Mouse (Mus musculus): ENCODE results near the gene Olfr251.
"Not testable (repeated sequence)": the region's sequence is repeated elsewhere in the genome, so short reads cannot be mapped to it uniquely, and the experiment has no call there.

The Olfr251 gene

DNA sequence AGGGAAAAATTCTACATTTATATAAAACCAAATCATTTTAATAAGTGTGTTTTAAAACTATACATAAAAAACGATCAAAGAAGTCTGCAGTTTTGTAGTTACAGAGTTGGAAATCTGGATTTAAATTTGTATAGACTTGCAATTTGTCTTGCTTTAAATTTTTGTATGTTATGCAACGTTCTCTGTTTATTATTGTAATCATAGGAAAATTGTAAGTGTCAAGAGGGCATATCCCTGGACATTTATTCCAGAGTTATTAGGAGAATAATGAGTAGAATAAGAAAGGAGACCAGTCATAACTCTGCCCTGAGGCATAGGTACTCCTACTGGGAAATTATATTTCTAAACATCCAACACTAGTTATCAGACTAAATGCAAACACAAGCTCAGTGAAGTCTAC is at the start of gene Olfr251:
TSS of gene Olfr251 (plus strand) at position 301 of the 400 bp plus-strand sequence.
- no peak for DNase-seq (ENCODE audit: low read depth, low spot score)

DNA sequence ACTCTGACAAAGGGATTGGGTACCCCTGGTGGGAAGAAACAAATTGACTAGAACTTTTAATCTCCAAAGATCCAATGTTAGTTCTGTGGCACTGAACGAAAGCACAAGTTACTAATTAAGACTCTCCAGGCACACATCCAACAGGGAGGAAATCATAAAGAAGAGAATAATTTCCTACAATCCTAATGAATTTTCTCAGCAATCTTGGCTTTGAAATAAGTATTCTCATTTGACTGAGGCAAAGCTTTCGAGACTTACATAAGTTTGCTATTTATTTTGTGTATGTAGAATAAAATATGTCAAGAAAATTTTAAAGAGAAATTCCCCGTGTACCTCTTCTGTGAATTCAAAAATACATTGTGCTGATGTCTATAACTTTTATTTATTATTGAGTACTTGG is 48.1 kb upstream of the Olfr251 start, which contains the start of gene Olfr25:
TSS of gene Olfr25 (plus strand) at position 301 of the 400 bp plus-strand sequence.
- no peak for DNase-seq (ENCODE audit: low read depth, low spot score)

DNA sequence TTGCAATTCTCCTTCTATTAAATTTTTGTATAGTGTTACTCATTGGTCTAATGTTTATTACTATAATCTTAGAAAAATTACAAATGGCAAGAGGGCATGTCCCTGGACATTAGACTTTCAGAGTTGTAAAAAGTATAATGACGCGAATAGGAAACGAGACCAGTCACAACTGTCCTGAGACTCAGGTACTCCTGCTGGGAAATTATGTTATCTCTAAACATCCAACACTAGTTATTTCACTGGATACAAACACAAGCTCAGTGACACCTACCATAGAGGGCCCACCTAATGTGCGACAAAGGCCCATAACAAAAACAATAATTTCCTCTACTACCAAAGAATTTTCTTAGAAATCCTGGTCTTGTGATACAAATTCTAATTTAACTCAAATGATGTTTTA is 28.8 kb upstream of the Olfr251 start, which contains the start of gene Olfr898:
TSS of gene Olfr898 (plus strand) at position 301 of the 400 bp plus-strand sequence.
- DNase-seq (ENCODE audit: low read depth, low spot score) = no peak

DNA sequence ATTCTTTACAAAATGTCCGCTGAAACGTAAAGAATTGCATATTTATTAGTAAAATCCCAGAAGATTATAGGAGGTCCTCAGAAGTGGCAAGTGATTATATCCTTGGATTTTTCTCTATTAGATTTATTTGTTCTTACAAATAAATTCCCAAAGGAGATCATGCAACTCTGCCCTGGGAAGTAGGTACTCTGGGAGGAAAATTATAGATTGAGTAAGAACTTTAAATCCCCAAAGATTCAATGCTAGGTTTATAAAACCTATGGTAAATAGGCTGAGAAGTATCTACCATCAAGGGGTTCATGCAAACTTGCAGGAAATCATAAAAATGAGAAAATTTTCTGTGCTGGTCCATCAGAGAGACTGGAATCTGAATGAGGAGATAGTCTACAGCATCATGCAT is 10.3 kb upstream of the Olfr251 start, which contains the start of gene Olfr250:
TSS of gene Olfr250 (plus strand) at position 301 of the 400 bp plus-strand sequence.
- no peak for DNase-seq (ENCODE audit: low read depth, low spot score)

DNA sequence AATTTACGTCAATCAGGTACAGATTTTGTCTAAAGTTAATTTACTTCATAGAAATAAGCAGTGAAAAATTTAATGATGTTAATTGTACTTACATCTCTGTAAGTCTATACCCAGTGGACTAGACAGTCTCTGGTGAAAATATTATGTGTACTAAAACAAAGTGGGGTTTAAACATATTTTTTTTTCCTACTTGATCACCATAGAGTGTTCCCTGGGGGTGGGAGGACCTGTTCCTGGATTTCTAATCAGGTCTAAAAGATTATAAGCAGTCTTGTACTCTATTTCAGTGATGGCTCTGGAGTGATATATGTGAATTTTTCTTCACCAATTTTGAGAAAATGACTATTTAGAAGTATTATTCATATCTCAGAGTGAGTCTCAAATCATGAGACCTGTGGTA is 24.5 kb downstream of the Olfr251 start, which contains the start of gene Olfr147:
TSS of gene Olfr147 (plus strand) at position 301 of the 400 bp plus-strand sequence.
- no peak for DNase-seq (ENCODE audit: low read depth, low spot score)

DNA sequence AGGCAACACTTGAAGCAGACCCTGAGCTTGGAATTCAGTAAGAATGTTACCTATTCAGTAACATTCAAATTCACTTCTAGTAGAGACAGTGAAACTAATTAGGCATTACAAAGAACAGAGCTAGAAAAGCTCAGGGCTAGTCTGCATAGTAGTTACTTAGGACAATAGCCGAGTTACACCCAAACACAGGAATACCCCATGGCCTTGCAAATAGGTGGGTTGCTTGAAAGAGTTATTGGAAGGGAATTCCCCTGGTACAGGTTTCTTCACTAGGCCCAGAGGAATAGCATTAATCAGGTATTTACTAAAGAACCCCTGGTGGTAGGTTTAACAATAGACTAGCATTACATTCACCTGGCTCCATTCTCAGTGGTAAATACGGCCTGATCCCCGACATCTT is 30.6 kb downstream of the Olfr251 start:
- not testable (repeated sequence) for DNase-seq (ENCODE audit: low read depth, low spot score)

DNA sequence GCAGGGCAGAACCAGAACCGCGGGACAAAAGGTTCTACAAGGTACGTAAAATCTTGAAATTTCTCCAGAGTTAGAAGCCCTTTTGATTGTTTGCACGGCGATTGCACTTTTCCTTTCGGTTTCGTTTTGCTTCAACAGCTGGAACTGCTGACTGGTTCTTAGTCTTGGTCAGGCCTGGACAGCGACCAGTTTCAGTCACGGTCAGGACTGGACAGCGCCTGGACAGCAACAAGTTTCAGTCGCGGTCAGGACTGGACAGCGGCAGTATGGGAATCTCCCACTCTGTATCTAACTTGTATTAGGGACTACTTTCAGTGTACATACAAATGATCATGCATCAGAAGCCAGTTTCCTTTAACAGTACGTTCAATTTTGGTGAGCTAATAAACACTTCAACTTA is 36.6 kb downstream of the Olfr251 start:
- not testable (repeated sequence) for DNase-seq (ENCODE audit: low read depth, low spot score)

DNA sequence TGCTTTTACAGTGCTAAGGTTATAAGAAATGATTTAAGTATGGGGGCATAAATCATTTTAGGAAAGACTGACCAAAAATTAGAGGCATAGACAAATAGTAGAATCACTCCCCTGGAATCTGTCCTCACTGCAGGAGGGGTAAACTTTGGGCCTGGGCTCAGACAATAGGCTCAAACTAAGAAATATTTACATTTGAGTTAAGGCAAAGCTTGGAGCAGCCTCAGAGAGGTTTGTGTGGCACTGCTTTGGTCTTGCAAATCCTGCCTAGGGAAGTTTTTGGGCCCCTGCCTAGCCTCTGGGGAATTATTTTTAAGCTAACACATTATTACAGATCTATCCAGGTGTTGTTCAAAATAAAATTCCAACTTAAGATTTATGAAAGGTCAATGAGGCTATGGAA is 46.9 kb downstream of the Olfr251 start:
- no peak for DNase-seq (ENCODE audit: low read depth, low spot score)

DNA sequence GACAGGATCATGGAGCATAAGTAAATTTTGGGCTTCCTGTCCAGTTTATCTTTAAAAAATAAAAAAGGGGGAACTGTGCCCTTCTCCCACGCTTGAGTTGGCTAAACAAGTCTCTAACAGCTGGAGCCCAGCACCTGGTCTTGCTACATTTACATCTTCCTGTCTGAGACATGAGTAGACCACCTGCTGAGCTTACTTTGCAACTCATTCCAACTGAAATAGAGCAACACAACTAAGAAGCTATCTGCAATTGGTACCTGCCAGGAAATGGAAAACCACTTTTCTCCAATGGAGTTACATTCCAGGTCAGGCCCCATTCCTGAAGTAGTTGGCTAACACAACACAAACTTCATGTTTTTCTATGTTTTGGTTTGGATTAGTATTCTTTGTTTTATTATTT is 50.1 kb downstream of the Olfr251 start:
- no peak for DNase-seq (ENCODE audit: low read depth, low spot score)

DNA sequence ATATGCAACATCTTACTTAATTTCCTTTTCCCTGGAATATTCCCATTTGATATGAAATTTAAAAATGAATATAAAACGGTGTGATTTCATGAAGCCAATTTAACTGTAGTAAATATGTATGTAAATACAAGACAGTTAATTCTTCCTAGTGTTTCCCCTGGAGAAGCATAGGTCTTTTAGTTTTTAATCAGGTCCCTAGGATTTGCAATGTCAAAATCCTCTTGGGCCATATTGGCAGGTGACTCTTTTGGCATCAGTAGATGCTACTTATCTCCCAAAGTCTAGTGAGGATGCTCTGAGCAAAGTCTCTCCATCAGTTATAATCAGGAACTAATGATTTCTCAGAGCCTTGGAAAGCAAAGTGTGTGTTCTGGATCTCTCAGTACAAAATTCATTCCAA is 52.3 kb downstream of the Olfr251 start, which contains the start of gene Olfr901:
TSS of gene Olfr901 (plus strand) at position 301 of the 400 bp plus-strand sequence.
- no peak for DNase-seq (ENCODE audit: low read depth, low spot score)

All from telencephalon, adult 2 months (tissue).